Mouse (Mus musculus): ENCODE measurements around the gene Sema4f.

The Sema4f gene

GRCm38 (mm10) chr6:82863380-82863874 is 76.1 kb downstream of the Sema4f start:
- no peak for DNase-seq

DNA sequence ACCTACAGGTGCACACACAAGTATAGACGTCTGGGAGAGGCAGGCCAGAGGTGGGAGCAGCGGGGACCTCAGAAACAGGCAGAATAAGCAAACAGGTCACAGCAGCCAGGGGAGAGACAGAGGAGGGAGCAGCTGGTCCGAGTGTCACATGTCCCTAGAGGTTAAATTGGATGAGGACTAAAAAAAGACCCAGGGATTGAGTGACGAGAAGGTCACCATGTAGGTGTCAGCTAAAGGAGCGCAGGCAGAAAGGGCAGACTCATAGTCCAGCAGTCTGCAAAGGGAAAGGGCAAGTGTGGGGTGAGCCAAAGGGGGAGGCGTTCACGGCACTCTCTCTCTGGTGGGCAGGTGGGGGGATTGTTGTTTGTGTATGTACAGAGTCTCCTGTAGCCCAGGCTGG is 77.1 kb downstream of the Sema4f start:
- DNase-seq = no peak

GRCm38 (mm10) chr6:82862042-82862441 is 77.5 kb downstream of the Sema4f start:
- no peak for DNase-seq
